Mouse (Mus musculus): Measurements from ENCODE around the gene Msantd4.
A peak's percentile ranks its signal among the peaks of the same experiment; 100 is the strongest.
"Not testable (repeated sequence)": the region's sequence is repeated elsewhere in the genome, so short reads cannot be mapped to it uniquely, and the experiment has no call there.

Msantd4 gene

GRCm38 (mm10) chr9:4375828-4376639 lies at the start of gene Msantd4:
Gene Msantd4 (plus strand): TSS chr9:4376562.
- peak; percentile 99 to 100 for DNase-seq (ENCODE audit: low spot score in 2 of 2)

GRCm38 (mm10) chr9:4353163-4353562 lies 23.2 kb upstream of the Msantd4 start:
- no peak for DNase-seq (ENCODE audit: low spot score in 2 of 2)

GRCm38 (mm10) chr9:4376640-4377120 lies 318 bp downstream of the Msantd4 start:
- DNase-seq (ENCODE audit: low spot score in 2 of 2), result no peak

- DNase-seq (ENCODE audit: low spot score in 2 of 2), result not testable (repeated sequence)
Measured at GRCm38 (mm10) chr9:4400801-4401200, 24.4 kb downstream of the Msantd4 start.
